Mouse (Mus musculus) testis, adult 2 months (tissue): Measurements from ENCODE around the gene Tbrg1.

Source experiments
- CTCF ChIP-seq: fragments of 200-500 bp; IDR thresholded peaks from 2 replicates; pipeline ENCODE4 v1.5.1; 2012; ENCODE audit warnings: low read depth, mild to moderate bottlenecking, inconsistent platforms, low read length, moderate library complexity; ENCODE audit not compliant: control insufficient read depth, insufficient read depth, insufficient replicate concordance
- POLR2A ChIP-seq: fragments of 200-500 bp; IDR thresholded peaks from 2 replicates; pipeline ENCODE4 v1.6.1; 2012; ENCODE audit warnings: low read depth, mild to moderate bottlenecking, inconsistent platforms, low read length, moderate library complexity; ENCODE audit not compliant: control insufficient read depth

- TF ChIP-seq CTCF, result no peak
- no peak for TF ChIP-seq POLR2A
Measured at GRCm38 (mm10) chr9:37626103-37626567, 31.0 kb downstream of the Tbrg1 start.
